Mouse (Mus musculus): ENCODE data around the gene E130114P18Rik. TPM values are rescaled to one million over a fixed set of nuclear protein-coding genes. Genes with fewer than 3 reads are reported as not detected.
A peak's percentile ranks its signal among the peaks of the same experiment; 100 is the strongest.

The E130114P18Rik gene
- total RNA-seq, 2 experiments from 2014 or later: 0.38 to 0.39 TPM

- no peak for DNase-seq
- intact Hi-C loops (cut with DNase I; ENCODE audit: low total_unique reads): loop anchor here (5.0 to 10.0 kb wide), 2 partner anchors 86 to 223 kb away; no protein-coding TSS in a partner anchor
These were observed 1.4 kb upstream of the E130114P18Rik start for GRCm38 (mm10) chr4:97779003-97779930.

GRCm38 (mm10) chr4:97778211-97779002, 529 bp upstream of the E130114P18Rik start:
- DNase-seq: peak; percentile 36
- intact Hi-C loops (cut with DNase I; ENCODE audit: low total_unique reads): loop anchor here (5.0 to 10.0 kb wide), 2 partner anchors 86 to 224 kb away; no protein-coding TSS in a partner anchor

GRCm38 (mm10) chr4:97777081-97777705, 685 bp downstream of the E130114P18Rik start:
- DNase-seq: peak; percentile 60
- intact Hi-C loops (cut with DNase I; ENCODE audit: low total_unique reads): loop anchor here (5.0 to 10.0 kb wide), 2 partner anchors 88 to 225 kb away; no protein-coding TSS in a partner anchor

DNA sequence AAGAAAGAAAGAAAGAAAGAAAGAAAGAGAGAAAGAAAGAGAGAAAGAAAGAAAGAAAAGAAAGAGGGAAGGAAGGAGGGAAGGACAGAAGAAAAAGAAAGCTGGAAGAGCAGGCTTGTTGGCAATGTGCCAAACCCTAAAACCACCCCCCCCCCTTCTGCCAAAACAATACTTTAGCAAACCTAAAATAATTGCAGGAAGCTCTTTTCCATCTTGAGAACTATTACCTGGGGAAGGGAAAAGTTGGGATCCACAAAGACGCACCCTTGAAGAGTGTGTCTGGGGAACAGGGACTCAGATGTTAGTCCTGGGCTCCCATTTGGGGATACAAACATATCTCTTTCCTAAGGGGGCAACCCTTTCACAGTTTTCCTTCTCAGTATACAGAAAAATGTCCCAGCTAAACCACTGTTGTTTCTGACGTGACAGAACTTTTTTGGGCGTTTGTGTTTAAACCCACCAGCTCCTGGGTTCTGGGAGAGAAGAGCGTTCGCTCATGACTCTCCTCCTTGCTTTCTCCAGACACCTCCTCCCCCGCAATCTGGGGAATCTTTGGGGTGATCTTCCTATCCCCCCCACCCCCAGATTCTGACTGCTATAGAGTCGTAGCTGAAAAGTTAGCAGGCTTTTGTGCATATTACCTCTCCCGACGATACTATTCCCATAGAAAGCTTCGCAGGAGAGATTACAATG, 1.3 kb downstream of the E130114P18Rik start:
- DNase-seq: no peak
- intact Hi-C loops (cut with DNase I; ENCODE audit: low total_unique reads): loop anchor here (5.0 to 10.0 kb wide), 2 partner anchors 88 to 226 kb away; no protein-coding TSS in a partner anchor

- DNase-seq: no peak
- intact Hi-C loops (cut with DNase I; ENCODE audit: low total_unique reads): loop anchor here (5.0 to 10.0 kb wide), 2 partner anchors 89 to 227 kb away; no protein-coding TSS in a partner anchor
These were observed 2.2 kb downstream of the E130114P18Rik start for GRCm38 (mm10) chr4:97775494-97776265.

DNA sequence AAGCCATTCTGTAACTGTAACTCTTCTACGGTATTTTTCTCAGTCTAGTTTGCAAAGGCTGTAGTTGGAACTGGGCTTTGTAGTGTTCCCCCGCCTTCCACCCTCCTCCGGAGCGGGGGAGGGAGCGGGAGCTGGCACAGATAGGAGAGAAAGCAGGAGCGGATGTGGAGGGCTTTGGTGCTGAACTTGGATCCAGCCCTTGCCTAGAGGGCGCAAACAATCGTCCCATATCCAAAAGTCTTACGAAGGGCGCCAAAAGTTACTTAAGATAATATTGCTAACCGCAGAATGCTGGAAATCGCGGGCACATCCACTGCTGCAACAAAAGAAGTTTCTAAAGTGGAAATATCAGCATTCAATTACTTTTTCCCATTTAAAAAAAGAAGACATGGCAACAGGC, 2.8 kb downstream of the E130114P18Rik start:
- DNase-seq: peak; percentile 83
- intact Hi-C loops (cut with DNase I; ENCODE audit: low total_unique reads): loop anchor here (5.0 to 10.0 kb wide), 2 partner anchors 90 to 227 kb away; no protein-coding TSS in a partner anchor

DNA sequence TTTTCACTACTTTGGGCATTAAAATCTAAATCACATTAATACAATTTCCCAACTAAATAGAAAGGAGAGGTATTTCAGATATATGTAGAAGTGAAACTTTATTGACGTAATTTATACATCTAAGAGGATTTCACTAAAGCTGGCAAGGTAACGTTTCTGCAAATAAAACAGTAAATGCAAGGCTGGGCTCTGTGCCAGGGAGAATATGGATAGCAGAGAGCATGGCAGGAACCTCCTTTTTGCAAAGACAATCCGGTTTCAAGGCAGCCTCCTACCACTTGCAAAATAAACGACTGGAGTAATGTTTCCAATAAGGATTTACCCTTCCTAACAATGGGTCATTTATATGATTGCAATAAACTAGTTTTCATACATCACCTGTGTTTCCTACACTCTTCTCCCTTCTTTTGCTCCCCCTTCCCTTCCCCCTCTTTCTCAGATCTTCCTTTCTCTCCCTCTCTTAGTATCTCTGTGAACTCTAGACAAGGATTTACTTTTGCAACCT, 3.4 kb downstream of the E130114P18Rik start:
- no peak for DNase-seq
- intact Hi-C loops (cut with DNase I; ENCODE audit: low total_unique reads): loop anchor here (10.0 kb wide), 1 partner anchor 90 kb away; no protein-coding TSS in a partner anchor

DNA sequence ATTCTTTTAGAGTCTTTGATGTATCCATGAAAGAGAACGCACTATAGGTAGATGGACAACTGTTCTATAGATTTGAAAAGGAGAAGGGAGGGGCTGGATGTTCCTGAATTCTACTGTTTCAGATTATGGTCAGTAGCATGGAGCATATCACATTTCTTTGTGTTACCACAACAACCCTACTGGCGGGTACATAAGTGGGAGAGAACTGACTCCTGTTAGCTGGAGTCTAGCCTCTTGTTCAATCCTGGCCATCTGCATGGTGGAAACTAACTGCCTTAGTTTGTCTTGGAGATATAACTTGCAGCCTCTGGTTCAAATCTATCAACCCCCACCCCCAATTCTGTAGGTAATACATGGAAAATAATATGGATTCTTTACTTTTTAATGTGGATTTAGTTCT, 4.1 kb downstream of the E130114P18Rik start:
- intact Hi-C loops (cut with DNase I; ENCODE audit: low total_unique reads): loop anchor here (10.0 kb wide), 1 partner anchor 91 kb away; no protein-coding TSS in a partner anchor
- no peak for DNase-seq

DNA sequence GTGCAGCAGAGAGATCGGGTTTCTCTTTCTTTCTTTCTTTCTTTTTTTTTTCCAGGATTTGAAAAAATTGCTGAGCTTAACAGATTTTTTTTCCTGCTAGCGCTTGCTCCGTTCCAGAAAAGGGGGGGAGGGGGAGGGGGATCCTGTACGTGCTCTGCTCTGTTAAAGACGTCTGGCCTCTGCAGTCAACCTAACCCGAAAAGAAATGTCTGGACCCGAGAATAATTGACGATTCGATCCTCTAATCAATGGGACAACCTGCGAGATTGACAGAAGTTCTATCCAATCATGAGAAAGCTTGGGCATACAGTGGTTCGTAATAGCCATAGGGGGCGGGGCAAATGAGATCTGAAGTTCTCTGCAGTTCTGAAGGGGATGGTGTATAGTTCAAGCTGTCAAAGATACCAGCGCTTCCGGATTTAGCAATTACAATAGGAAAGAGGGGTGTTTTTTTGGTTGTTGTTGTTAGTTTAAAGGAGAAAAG, 4.7 kb downstream of the E130114P18Rik start:
- DNase-seq: peak; percentile 82
- intact Hi-C loops (cut with DNase I; ENCODE audit: low total_unique reads): loop anchor here (10.0 kb wide), 1 partner anchor 92 kb away; no protein-coding TSS in a partner anchor

- intact Hi-C loops (cut with DNase I; ENCODE audit: low total_unique reads): loop anchor here (10.0 kb wide), 1 partner anchor 92 kb away; no protein-coding TSS in a partner anchor
These were observed 5.2 kb downstream of the E130114P18Rik start, which contains the start of gene Nfia for GRCm38 (mm10) chr4:97772641-97773040. Gene Nfia (plus strand): TSS chr4:97772734.

GRCm38 (mm10) chr4:97772084-97772484, 5.8 kb downstream of the E130114P18Rik start:
- DNase-seq: peak; percentile 99
- intact Hi-C loops (cut with DNase I; ENCODE audit: low total_unique reads): loop anchor here (10.0 kb wide), 1 partner anchor 93 kb away; no protein-coding TSS in a partner anchor

More at GRCm38 (mm10) chr4:97772641-97773040, 5.2 kb downstream of the E130114P18Rik start, which contains the start of gene Nfia:
- DNase-seq: no peak

DNA sequence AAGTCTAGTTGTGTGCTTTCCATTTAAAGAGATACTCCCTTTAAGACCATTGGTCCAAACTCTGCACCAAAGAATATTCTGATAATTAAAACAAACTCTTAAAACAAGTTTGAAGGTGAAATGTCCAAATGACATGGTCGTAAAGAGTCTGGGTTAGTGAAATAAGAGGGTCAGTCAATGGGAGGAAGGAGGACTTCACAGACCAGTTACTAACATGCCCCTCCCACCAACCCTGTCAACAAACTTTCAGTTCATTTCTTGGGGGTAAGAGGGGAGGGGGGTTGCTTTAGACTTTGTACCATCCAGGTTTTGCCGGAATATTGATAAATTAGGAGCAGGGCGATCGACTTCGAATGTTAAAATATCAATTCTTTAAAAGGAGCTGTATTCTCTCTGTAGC, 6.5 kb downstream of the E130114P18Rik start:
- DNase-seq: no peak
- intact Hi-C loops (cut with DNase I; ENCODE audit: low total_unique reads): loop anchor here (10.0 kb wide), 1 partner anchor 93 kb away; no protein-coding TSS in a partner anchor

DNA sequence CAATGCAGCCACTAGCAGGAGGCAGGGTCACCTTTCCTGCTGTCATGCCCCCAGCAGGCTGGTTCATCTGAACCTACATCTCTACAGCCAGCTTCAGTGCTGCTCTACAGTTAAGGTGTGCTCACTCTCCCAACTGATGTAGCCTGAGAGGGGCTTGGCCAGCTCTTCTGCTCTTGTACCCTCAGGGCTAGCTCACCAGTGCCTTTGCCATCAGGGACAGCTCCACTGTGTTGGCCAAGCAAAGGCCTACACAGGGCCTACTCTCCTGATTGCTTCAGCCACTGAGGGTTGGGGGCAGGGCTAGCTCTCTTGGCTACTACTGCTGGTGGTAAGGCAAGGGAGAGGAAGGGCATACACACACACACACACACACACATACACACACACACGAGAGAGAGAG, 8.0 kb downstream of the E130114P18Rik start:
- DNase-seq: no peak
- intact Hi-C loops (cut with DNase I; ENCODE audit: low total_unique reads): loop anchor here (10.0 kb wide), 1 partner anchor 95 kb away; no protein-coding TSS in a partner anchor

DNA sequence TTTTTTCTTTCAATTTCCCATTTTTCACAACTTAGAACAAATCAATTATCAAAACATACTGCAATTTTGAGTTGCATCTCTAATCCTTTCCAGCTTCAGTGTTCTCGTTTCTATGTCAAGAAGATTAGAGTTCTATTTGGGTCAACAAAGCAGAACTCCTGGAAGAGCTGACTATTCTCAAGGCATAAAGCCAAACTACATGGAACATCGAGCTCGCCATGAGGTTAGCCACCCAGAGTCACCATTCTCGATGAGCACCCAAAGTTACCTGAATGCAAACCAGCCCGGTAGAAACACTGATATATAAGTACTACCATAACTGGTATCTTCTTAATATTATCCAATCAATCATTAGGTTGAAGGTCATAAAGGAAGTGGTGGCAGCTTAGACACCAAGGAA, 10.4 kb downstream of the E130114P18Rik start:
- no peak for DNase-seq
- intact Hi-C loops (cut with DNase I; ENCODE audit: low total_unique reads): no loop called here

DNA sequence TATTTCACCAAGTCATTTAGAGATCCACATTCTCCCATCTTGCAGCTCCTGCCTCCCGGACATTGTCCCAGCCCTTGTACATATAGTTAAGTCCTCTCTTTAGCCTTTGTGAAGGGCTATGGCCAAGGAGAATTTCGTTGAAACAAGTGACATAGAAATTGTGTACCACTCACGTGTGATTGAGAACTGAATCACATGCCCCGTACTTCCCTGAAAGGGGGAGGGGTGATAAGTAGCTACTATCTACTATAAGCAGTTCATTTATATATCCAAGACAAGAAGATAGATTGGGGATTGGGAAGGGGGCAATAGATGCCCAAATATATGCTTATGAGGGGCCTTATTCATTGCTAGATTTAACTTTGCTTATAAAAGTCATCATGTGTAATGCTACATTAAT, 10.9 kb downstream of the E130114P18Rik start:
- intact Hi-C loops (cut with DNase I; ENCODE audit: low total_unique reads): no loop called here
- DNase-seq: no peak

GRCm38 (mm10) chr4:97766100-97766499, 11.8 kb downstream of the E130114P18Rik start:
- intact Hi-C loops (cut with DNase I; ENCODE audit: low total_unique reads): no loop called here
- no peak for DNase-seq
